Mouse (Mus musculus) gastrocnemius, postnatal 10 days (tissue): ENCODE results near the gene Rcor2. TPM values are rescaled to one million over a fixed set of nuclear protein-coding genes. Genes with fewer than 3 reads are reported as not detected.

Source experiments
- DNase-seq: peaks from one replicate; pipeline ENCODE4 v3.0.0; 2021; ENCODE audit warnings: mixed read lengths
- total RNA-seq, 2 experiments: library from RNA; stranded (reverse); gene quantifications; 2 replicates each; pipeline ENCODE4 v1.2.3; 2021

The Rcor2 gene
- total RNA-seq, 2 experiments from 2014 or later, result 8.2 to 9.1 TPM

GRCm38 (mm10) chr19:7264766-7265331, 2.3 kb upstream of the Rcor2 start:
- peak; percentile 57 for DNase-seq

- DNase-seq, result no peak
Observed at GRCm38 (mm10) chr19:7265478-7266191, 1.5 kb upstream of the Rcor2 start.

GRCm38 (mm10) chr19:7266421-7266831, 699 bp upstream of the Rcor2 start:
- DNase-seq, result no peak

GRCm38 (mm10) chr19:7267781-7268721, 926 bp downstream of the Rcor2 start:
- DNase-seq, result peak; percentile 85

GRCm38 (mm10) chr19:7268722-7269090, 1.6 kb downstream of the Rcor2 start:
- peak; percentile 88 for DNase-seq

GRCm38 (mm10) chr19:7269290-7270044, 2.3 kb downstream of the Rcor2 start:
- DNase-seq, result no peak

- no peak for DNase-seq
Observed at GRCm38 (mm10) chr19:7273486-7273885, 6.4 kb downstream of the Rcor2 start.

- no peak for DNase-seq
Observed at GRCm38 (mm10) chr19:7274326-7274990, 7.3 kb downstream of the Rcor2 start.

GRCm38 (mm10) chr19:7275131-7275789, 8.1 kb downstream of the Rcor2 start:
- no peak for DNase-seq

- DNase-seq, result no peak
Observed at GRCm38 (mm10) chr19:7276053-7276659, 9.0 kb downstream of the Rcor2 start.

- no peak for DNase-seq
Observed at GRCm38 (mm10) chr19:7276796-7277195, 9.7 kb downstream of the Rcor2 start.

GRCm38 (mm10) chr19:7278200-7278906, 11.2 kb downstream of the Rcor2 start:
- no peak for DNase-seq

GRCm38 (mm10) chr19:7279114-7279513, 12.0 kb downstream of the Rcor2 start:
- peak; percentile 61 for DNase-seq

- no peak for DNase-seq
Observed at GRCm38 (mm10) chr19:7280557-7281330, 13.6 kb downstream of the Rcor2 start.

- DNase-seq, result no peak
Observed at GRCm38 (mm10) chr19:7286563-7287315, 19.6 kb downstream of the Rcor2 start.

GRCm38 (mm10) chr19:7288288-7288687, 21.2 kb downstream of the Rcor2 start:
- no peak for DNase-seq

GRCm38 (mm10) chr19:7289767-7290166, 22.6 kb downstream of the Rcor2 start:
- no peak for DNase-seq

GRCm38 (mm10) chr19:7291958-7292709, 25.0 kb downstream of the Rcor2 start:
- DNase-seq, result no peak
